Mouse (Mus musculus) stomach, postnatal 0 days (tissue): ENCODE measurements around the gene Col5a1. TPM values are rescaled to one million over a fixed set of nuclear protein-coding genes. Genes with fewer than 3 reads are reported as not detected.

Experiments
- ATAC-seq: fragments of 200-750 bp; cut with Nextera tagmentation; 2 replicates; pipeline ENCODE4 v1.8.0; 2017; ENCODE audit not compliant: low FRiP score, low TSS enrichment
- DNase-seq: peaks from one replicate; pipeline ENCODE4 v3.0.0-alpha.2; 2016; ENCODE audit warnings: low spot score
- H3K27ac ChIP-seq: fragments of 300-500 bp; sonication (generic); replicated peaks from 2 replicates; pipeline ENCODE4 v1.5.1; 2014; ENCODE audit warnings: mild to moderate bottlenecking, control low read depth
- H3K27me3 ChIP-seq: fragments of 300-500 bp; sonication (generic); 2 replicates; pipeline ENCODE4 v1.6.1; 2014; ENCODE audit warnings: low read length; ENCODE audit not compliant: control insufficient read depth, insufficient read depth
- H3K36me3 ChIP-seq: fragments of 300-500 bp; sonication (generic); 2 replicates; pipeline ENCODE4 v1.6.1; 2014; ENCODE audit warnings: low read length, mixed read lengths; ENCODE audit not compliant: control insufficient read depth, insufficient read depth
- H3K4me1 ChIP-seq: fragments of 300-500 bp; sonication (generic); replicated peaks from 2 replicates; pipeline ENCODE4 v1.6.1; 2014; ENCODE audit warnings: antibody characterized with exemption; ENCODE audit not compliant: control insufficient read depth, insufficient read depth
- H3K4me2 ChIP-seq: fragments of 300-500 bp; sonication (generic); replicated peaks from 2 replicates; pipeline ENCODE4 v1.6.1; 2014; ENCODE audit warnings: low read depth, mild to moderate bottlenecking, control low read depth, moderate library complexity
- H3K4me3 ChIP-seq: fragments of 300-500 bp; sonication (generic); 2 replicates; pipeline ENCODE4 v1.5.1; 2014; ENCODE audit warnings: low read depth, low read length, control low read depth
- H3K9ac ChIP-seq: fragments of 300-500 bp; sonication (generic); 2 replicates; pipeline ENCODE4 v1.6.1; 2014; ENCODE audit warnings: mild to moderate bottlenecking, low read length, control low read depth, mixed read lengths
- H3K9me3 ChIP-seq: fragments of 300-500 bp; sonication (generic); 2 replicates; pipeline ENCODE4 v1.6.1; 2016; ENCODE audit warnings: low read length; ENCODE audit not compliant: control insufficient read depth
- CTCF ChIP-seq: IDR thresholded peaks from 2 replicates; pipeline ENCODE4 v1.5.1; 2016; ENCODE audit warnings: antibody characterized with exemption, low read depth, mild to moderate bottlenecking, moderate library complexity
- EP300 ChIP-seq: optimal IDR thresholded peaks from 2 replicates; pipeline ENCODE3; 2016; ENCODE audit warnings: antibody characterized with exemption
- WGBS: fragments of 180-500 bp; shearing (Covaris S2); extraction: QIAGEN DNeasy Blood & Tissue Kit; methylation state at CpG from one replicate; pipeline ENCODE4 v1.1.7; 2014; 5-methylcytosine and 5-hydroxymethylcytosine counted together
- polyA plus RNA-seq: library from polyadenylated mRNA; unstranded; fragments of >200 nt; fragmentation: Nextera tagmentation; extraction: Ambion mirVana; gene quantifications from 2 replicates; pipeline ENCODE4 v1.2.1, GENCODE M21; 2015

Gene Col5a1
- polyA plus RNA-seq, 1 experiment from 2014 or later: 69.2 TPM

DNA sequence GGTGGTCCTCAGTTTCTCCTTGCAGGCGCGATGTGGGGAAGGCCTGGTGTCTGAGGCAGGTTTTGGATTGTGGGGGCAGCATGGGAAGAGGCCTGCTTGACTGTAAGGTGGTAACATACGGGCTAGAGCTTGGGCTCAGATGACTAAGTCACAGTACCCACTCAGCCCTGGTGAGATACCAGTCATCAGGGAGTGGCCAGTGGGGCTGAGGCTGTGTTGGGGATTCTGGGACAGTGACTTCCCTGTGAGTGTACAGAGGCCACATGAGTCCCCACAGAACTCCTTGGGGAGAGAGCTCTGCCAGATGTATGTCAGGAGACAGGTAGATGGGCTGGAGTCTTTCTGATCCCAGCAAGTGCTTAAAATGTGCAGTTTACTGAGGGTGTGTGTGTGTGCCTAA lies 31.0 kb downstream of the Col5a1 start:
- H3K4me3 ChIP-seq: no peak overlapping the region
- no peaks in the 10 kb centered on the region for H3K27me3 ChIP-seq
- H3K9me3 ChIP-seq: no peaks in the 10 kb centered on the region
- H3K4me1 ChIP-seq: peaks cover 7% of the 10 kb centered on the region
- TF ChIP-seq CTCF: no peak
- no peak for TF ChIP-seq EP300
- H3K36me3 ChIP-seq: no peaks in the 10 kb centered on the region
- ATAC-seq: no peak
- no peak for DNase-seq
- H3K9ac ChIP-seq: no peak overlapping the region
- H3K4me2 ChIP-seq: no peak overlapping the region
- no peak overlapping the region for H3K27ac ChIP-seq
- 86% methylated on average over 3 of the region's 3 CpGs for WGBS

DNA sequence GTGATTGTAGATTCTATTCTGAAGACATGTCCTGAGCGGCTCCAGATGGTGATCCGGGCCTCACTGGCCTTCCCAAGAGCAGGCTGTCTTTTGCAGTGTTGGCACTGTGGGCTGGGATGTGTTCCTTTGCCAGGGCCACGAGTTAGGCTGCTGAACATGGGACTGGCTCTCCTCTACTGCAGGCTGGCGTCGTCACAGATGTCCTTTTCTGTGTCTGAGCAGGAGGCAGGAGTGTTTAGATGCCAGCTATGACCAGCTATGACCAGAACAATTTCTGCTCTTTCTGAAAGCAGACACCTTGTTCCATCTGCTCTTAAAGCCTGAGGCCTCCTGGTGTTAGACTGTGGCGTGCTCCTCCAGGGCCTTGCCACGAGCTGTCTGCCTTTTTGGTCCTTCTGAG lies 31.9 kb downstream of the Col5a1 start:
- Histone ChIP-seq H3K9ac (0 out of 2 replicates have a peak overlapping the region, but pooled peaks have one; percentile 18), H3K36me3 (no peaks in the 10 kb centered on the region), H3K27me3 (no peaks in the 10 kb centered on the region), H3K27ac (0 out of 2 replicates have a peak overlapping the region, but pooled peaks have one; percentile 13), H3K4me3 (no peak overlapping the region), H3K4me1 (peaks cover 7% of the 10 kb centered on the region), H3K9me3 (no peaks in the 10 kb centered on the region), H3K4me2 (no peak overlapping the region)
- WGBS: 65% methylated on average over 7 of the region's 7 CpGs
- 0 out of 2 replicates have a peak, but pooled peaks have one; percentile 11 for TF ChIP-seq CTCF
- TF ChIP-seq EP300: no peak
- DNase-seq: no peak
- no peak for ATAC-seq

DNA sequence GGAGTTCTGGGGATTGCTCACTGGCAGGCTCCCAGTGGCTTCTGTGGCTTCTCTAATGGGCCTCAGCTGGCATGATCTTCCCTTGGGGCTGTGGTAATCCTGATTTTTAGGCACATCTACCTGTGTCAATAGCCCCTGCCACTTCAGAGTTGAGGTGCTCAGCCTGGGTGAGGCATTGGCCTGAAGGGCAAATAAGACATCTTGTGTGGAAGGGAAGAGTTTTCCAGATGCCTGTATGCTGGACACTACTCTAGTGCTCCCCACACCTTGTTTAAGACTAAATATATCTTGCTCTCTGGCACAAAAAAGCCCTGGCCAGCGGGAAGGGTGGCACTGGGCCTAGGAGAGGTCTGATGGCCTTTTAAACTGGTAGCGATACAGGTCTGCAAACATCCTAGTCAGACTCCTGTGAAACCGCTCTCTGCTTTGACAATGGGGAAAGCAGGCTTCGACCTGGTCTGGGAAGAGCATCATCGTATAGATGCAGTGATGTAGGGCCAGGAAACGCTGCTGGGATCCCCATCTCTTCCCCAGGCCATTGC lies 33.2 kb downstream of the Col5a1 start:
- Histone ChIP-seq H3K4me3 (no peak overlapping the region), H3K9ac (no peak overlapping the region), H3K27me3 (no peaks in the 10 kb centered on the region), H3K27ac (no peak overlapping the region), H3K4me1 (peaks cover 7% of the 10 kb centered on the region), H3K9me3 (no peaks in the 10 kb centered on the region), H3K4me2 (no peak overlapping the region), H3K36me3 (no peaks in the 10 kb centered on the region)
- ATAC-seq (no peak), DNase-seq (no peak)
- 89% methylated on average over 6 of the region's 6 CpGs for WGBS
- TF ChIP-seq EP300: no peak
- no peak for TF ChIP-seq CTCF

DNA sequence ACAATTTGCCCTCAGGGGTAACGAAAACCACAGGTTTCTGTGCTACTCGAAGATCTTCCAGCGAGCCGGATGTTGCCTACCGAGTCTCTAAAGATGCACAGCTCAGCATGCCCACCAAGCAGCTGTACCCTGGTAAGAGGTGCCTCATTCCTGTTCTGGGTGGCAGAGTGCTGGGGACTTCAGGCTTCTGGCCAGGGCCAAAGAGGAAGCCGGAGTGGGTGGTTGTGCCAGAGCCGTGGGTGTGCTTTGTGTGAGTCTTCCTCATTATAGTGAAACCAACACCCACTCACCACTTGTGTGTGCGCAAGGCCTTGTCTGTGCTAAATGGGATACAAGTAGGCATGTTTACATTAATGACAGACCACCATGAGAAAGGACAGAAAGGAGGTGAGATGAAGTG lies 35.8 kb downstream of the Col5a1 start:
- Histone ChIP-seq H3K4me3 (no peak overlapping the region), H3K4me2 (no peak overlapping the region), H3K4me1 (no peaks in the 10 kb centered on the region), H3K36me3 (no peaks in the 10 kb centered on the region), H3K27me3 (no peaks in the 10 kb centered on the region), H3K27ac (no peak overlapping the region), H3K9me3 (no peaks in the 10 kb centered on the region), H3K9ac (no peak overlapping the region)
- 90% methylated on average over 8 of the region's 8 CpGs for WGBS
- DNase-seq (no peak), ATAC-seq (no peak)
- TF ChIP-seq CTCF (no peak), EP300 (no peak)

DNA sequence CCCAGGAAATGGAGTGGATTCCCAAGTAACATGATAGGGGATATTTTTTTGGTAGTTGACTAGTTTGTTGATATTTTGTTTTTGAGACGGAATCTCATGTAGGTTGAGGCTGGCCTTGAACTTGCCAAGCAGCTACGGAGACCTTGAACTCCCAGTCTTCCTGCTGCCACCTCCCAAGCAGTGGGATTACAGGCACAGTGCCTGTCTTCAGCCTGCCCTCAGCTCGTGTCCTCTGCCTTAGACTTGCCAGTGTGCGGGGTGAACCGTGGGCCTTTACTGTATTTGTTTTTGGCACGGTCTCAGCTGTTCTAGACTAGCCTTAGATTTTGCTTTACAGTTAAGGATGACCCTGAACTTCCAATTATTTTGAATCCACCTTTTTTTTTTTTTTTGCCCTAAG lies 37.5 kb downstream of the Col5a1 start:
- 78% methylated on average over 6 of the region's 6 CpGs for WGBS
- ATAC-seq (no peak), DNase-seq (no peak)
- no peak overlapping the region for H3K4me2 ChIP-seq
- no peaks in the 10 kb centered on the region for H3K4me1 ChIP-seq
- H3K9me3 ChIP-seq: no peaks in the 10 kb centered on the region
- H3K9ac ChIP-seq: no peak overlapping the region
- no peak for TF ChIP-seq CTCF
- no peak for TF ChIP-seq EP300
- peaks cover 2% of the 10 kb centered on the region; the same call in 1 of the 2 replicates for H3K36me3 ChIP-seq
- H3K27me3 ChIP-seq: no peaks in the 10 kb centered on the region
- H3K4me3 ChIP-seq: no peak overlapping the region
- no peak overlapping the region for H3K27ac ChIP-seq

DNA sequence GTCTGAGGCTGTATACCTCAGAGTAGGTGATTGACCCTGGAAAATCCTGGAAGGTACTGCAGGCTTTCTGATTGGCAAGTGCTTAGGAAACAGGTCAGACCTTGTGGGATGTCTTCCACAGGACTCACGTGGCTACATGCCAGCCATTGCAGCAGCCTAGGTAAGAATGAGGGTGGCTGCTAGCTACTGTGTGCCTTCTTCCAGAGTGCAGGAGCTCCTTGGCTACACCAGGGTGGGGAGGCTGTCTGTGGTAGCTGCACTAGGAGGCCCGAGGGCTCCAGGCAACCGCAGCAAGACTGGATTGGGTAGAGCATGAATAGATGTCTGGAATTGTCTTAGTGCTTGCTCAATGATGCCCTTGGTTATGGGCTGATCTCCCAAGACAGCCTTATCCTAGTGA lies 38.2 kb downstream of the Col5a1 start:
- no peaks in the 10 kb centered on the region for H3K4me1 ChIP-seq
- ATAC-seq: no peak
- no peak for TF ChIP-seq EP300
- TF ChIP-seq CTCF: no peak
- H3K36me3 ChIP-seq: peaks cover 2% of the 10 kb centered on the region; the same call in 1 of the 2 replicates
- H3K27me3 ChIP-seq: no peaks in the 10 kb centered on the region
- 82% methylated on average over 3 of the region's 3 CpGs for WGBS
- no peak overlapping the region for H3K4me2 ChIP-seq
- no peak overlapping the region for H3K9ac ChIP-seq
- no peak overlapping the region for H3K27ac ChIP-seq
- H3K4me3 ChIP-seq: no peak overlapping the region
- no peak for DNase-seq
- no peaks in the 10 kb centered on the region for H3K9me3 ChIP-seq
